Mouse (Mus musculus) erythroblast, embryonic 14.5 days (primary cell): ENCODE results near the gene Rbfox1.

Source experiments
- GATA1 ChIP-seq: IDR thresholded peaks from 2 replicates; pipeline ENCODE4 v1.6.1; 2012; ENCODE audit warnings: low read length, inconsistent platforms, mixed read lengths
- TAL1 ChIP-seq: IDR thresholded peaks from 3 replicates; pipeline ENCODE4 v1.6.1; 2012; ENCODE audit warnings: low read length, inconsistent platforms, mixed read lengths

DNA sequence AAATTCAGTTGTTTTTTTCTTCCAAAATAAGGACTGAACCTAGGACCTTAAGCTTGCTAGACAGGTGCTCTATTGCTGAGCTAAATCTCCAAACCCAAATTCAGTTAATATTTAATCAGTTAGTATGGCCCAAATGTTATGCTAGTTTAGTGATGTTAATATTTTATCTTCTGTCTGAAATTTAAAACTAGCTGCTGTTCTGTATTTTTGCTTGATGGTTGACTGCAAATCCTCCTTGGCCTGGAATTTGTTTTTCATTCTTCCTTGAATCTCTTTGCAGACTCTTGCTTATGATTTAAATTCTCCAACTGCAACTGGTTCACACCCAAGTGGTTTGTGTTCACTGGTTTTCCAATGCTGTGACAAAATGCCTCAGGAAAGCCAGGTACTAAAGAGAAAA is 121.8 kb downstream of the Rbfox1 start:
- TF ChIP-seq GATA1: no peak
- TF ChIP-seq TAL1: no peak
